Mouse (Mus musculus): ENCODE data around the gene Qprt. TPM values are rescaled to one million over a fixed set of nuclear protein-coding genes. Genes with fewer than 3 reads are reported as not detected.

Qprt gene
- total RNA-seq, 1 experiment, result 5.6 TPM

DNA sequence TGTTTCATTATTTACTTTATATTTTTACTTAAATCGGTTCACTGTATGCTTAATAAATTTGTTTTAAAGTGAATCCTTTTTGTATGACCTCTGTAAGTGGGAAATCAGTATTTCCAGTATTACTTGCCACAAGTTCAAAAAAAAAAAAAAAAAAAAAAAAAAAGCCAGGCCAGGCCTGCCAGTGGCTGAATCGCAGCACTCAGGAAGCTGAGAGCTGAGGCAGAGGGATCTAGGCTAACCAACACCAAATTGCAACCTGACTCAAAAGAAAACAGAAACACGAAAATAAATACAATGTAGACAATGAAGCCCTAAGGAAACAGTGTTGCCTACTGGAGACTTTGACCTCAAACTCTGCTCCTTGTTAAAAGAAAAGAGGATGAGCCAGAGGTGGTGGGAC is 28.1 kb downstream of the Qprt start:
- Histone ChIP-seq H3K36me3 (ENCODE audit: control insufficient read depth, insufficient read depth, low read length, poor library complexity, severe bottlenecking) (peaks cover 9% of the 10 kb centered on the region; the same call in 1 of the 2 replicates), H3K9me3 (ENCODE audit: control insufficient read depth, insufficient read depth, low read depth, low read length) (no peaks in the 10 kb centered on the region), H3K4me3 (ENCODE audit: insufficient read depth in 1 of 2, low read depth in 1 of 2, low read length in 2 of 2, poor library complexity in 1 of 2, severe bottlenecking in 1 of 2) (no peak overlapping the region), H3K4me1 (ENCODE audit: control insufficient read depth in 2 of 2, insufficient read depth in 2 of 2, low read length in 2 of 2, poor library complexity in 1 of 2) (peaks cover 0 to 9% of the 10 kb centered on the region in 2 experiments; a peak in 1 of 4 replicates), H3K27ac (ENCODE audit: insufficient read depth, low read depth, low read length, poor library complexity, severe bottlenecking) (no peak overlapping the region), H3K9ac (ENCODE audit: insufficient read depth, low read depth, low read length, poor library complexity, severe bottlenecking) (no peak overlapping the region)
- in situ Hi-C loops (cut with MboI; ENCODE audit: low sequenced_read_pairs in 2 of 2, unreplicated experiment in 2 of 2), result no loop called here
- TF ChIP-seq MAFK (IDR thresholded peaks at IDR 0.05; ENCODE audit: insufficient read depth, low read depth, low read length) (no peak), HCFC1 (IDR thresholded peaks at IDR 0.05; ENCODE audit: borderline replicate concordance, insufficient read depth, low read length) (no peak), ZC3H11A (IDR thresholded peaks at IDR 0.05; ENCODE audit: borderline replicate concordance, low read depth, low read length) (no peak), ZNF384 (IDR thresholded peaks at IDR 0.05; ENCODE audit: low read depth, low read length) (peak; percentile 66)
- no peak for DNase-seq (ENCODE audit: low read depth, low spot score)

- Histone ChIP-seq H3K9me3 (ENCODE audit: control insufficient read depth, insufficient read depth, low read depth, low read length) (no peaks in the 10 kb centered on the region), H3K36me3 (ENCODE audit: control insufficient read depth, insufficient read depth, low read length, poor library complexity, severe bottlenecking) (peaks cover 9% of the 10 kb centered on the region; the same call in 1 of the 2 replicates), H3K4me1 (ENCODE audit: control insufficient read depth in 2 of 2, insufficient read depth in 2 of 2, low read length in 2 of 2, poor library complexity in 1 of 2) (peaks cover 3 to 7% of the 10 kb centered on the region in 2 experiments; a peak in 2 of 4 replicates), H3K27ac (ENCODE audit: insufficient read depth, low read depth, low read length, poor library complexity, severe bottlenecking) (peak within 1 kb of the TSS; percentile 43), H3K4me3 (ENCODE audit: insufficient read depth in 1 of 2, low read depth in 1 of 2, low read length in 2 of 2, poor library complexity in 1 of 2, severe bottlenecking in 1 of 2) (peak within 1 kb of the TSS; percentile 67 to 78), H3K9ac (ENCODE audit: insufficient read depth, low read depth, low read length, poor library complexity, severe bottlenecking) (peak within 1 kb of the TSS; percentile 78)
- TF ChIP-seq HCFC1 (IDR thresholded peaks at IDR 0.05; ENCODE audit: borderline replicate concordance, insufficient read depth, low read length), result peak; percentile 49; the same call in 1 of the 2 replicates
- TF ChIP-seq ZC3H11A (IDR thresholded peaks at IDR 0.05; ENCODE audit: borderline replicate concordance, low read depth, low read length), result no peak
- no peak for TF ChIP-seq ZNF384 (IDR thresholded peaks at IDR 0.05; ENCODE audit: low read depth, low read length)
- TF ChIP-seq CHD2 (IDR thresholded peaks at IDR 0.05; ENCODE audit: low read depth, low read length), result no peak
- no peak for TF ChIP-seq MAFK (IDR thresholded peaks at IDR 0.05; ENCODE audit: insufficient read depth, low read depth, low read length)
- DNase-seq (ENCODE audit: low read depth, low spot score), result peak; percentile 85
- in situ Hi-C loops (cut with MboI; ENCODE audit: low sequenced_read_pairs in 2 of 2, unreplicated experiment in 2 of 2), result no loop called here
Measured at GRCm38 (mm10) chr7:127091114-127091896, 30.7 kb downstream of the Qprt start, which contains the start of gene AI467606. TSS of gene AI467606 (plus strand) at chr7:127091359.

- TF ChIP-seq MAFK (IDR thresholded peaks at IDR 0.05; ENCODE audit: insufficient read depth, low read depth, low read length) (no peak), ZNF384 (IDR thresholded peaks at IDR 0.05; ENCODE audit: low read depth, low read length) (no peak), HCFC1 (IDR thresholded peaks at IDR 0.05; ENCODE audit: borderline replicate concordance, insufficient read depth, low read length) (no peak), ZC3H11A (IDR thresholded peaks at IDR 0.05; ENCODE audit: borderline replicate concordance, low read depth, low read length) (no peak), CHD2 (IDR thresholded peaks at IDR 0.05; ENCODE audit: low read depth, low read length) (no peak)
- no peak for DNase-seq (ENCODE audit: low read depth, low spot score)
- Histone ChIP-seq H3K4me3 (ENCODE audit: insufficient read depth in 1 of 2, low read depth in 1 of 2, low read length in 2 of 2, poor library complexity in 1 of 2, severe bottlenecking in 1 of 2) (peak overlapping the region; percentile 55 to 67), H3K9me3 (ENCODE audit: control insufficient read depth, insufficient read depth, low read depth, low read length) (no peaks in the 10 kb centered on the region), H3K4me1 (ENCODE audit: control insufficient read depth in 2 of 2, insufficient read depth in 2 of 2, low read length in 2 of 2, poor library complexity in 1 of 2) (peaks cover 3 to 4% of the 10 kb centered on the region in 2 experiments; a peak in 2 of 4 replicates), H3K36me3 (ENCODE audit: control insufficient read depth, insufficient read depth, low read length, poor library complexity, severe bottlenecking) (peaks cover 9% of the 10 kb centered on the region; the same call in 1 of the 2 replicates), H3K9ac (ENCODE audit: insufficient read depth, low read depth, low read length, poor library complexity, severe bottlenecking) (peak overlapping the region; percentile 39; the same call in 1 of the 2 replicates), H3K27ac (ENCODE audit: insufficient read depth, low read depth, low read length, poor library complexity, severe bottlenecking) (peak overlapping the region; percentile 43)
- in situ Hi-C loops (cut with MboI; ENCODE audit: low sequenced_read_pairs in 2 of 2, unreplicated experiment in 2 of 2), result no loop called here
Measured at GRCm38 (mm10) chr7:127090154-127091113, 31.6 kb downstream of the Qprt start.

All from ES-E14 (cell line).